In the genomic region with DNA sequence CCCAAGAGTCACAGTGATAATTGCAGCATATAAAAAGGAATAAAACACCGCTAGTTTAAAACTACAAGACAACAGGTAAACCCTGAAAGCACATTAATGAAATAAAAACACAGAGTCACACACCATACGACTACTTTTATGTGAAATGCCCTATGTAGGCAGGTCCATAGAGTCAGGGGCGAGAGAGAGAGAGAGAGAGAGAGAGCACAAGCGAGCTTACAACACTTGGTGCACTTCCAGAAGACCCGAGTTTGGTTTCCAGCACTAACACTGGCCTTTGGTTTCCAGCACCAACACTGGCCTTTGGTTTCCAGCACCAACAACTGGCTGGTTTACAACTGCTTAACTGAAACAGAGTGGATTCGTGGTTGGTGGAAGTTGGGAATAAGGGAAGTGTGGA, we compare ENCODE assay signal across 7 mouse cellular contexts. TPM values are rescaled to one million over a fixed set of nuclear protein-coding genes. Genes with fewer than 3 reads are reported as not detected.
DNase-seq lines count a peak whose midpoint lies in the region; ATAC-seq lines count a peak whose summit lies in the region.

No protein-coding gene starts in this region.

- H3K36me3 ChIP-seq in neural tube, embryonic 11.5 days (ENCODE audit: control insufficient read depth, insufficient read depth, low read length), result no peaks in the 10 kb centered on the region
- no peaks in the 10 kb centered on the region for H3K36me3 ChIP-seq in forebrain, embryonic 11.5 days (ENCODE audit: control insufficient read depth, insufficient read depth, low read length)
- H3K36me3 ChIP-seq in limb, embryonic 13.5 days, result peaks cover 7% of the 10 kb centered on the region
- no peaks in the 10 kb centered on the region for H3K36me3 ChIP-seq in stomach, embryonic 16.5 days (ENCODE audit: control insufficient read depth, insufficient read depth, low read length)

- H3K9me3 ChIP-seq in neural tube, embryonic 11.5 days (ENCODE audit: control insufficient read depth, low read length), result no peaks in the 10 kb centered on the region
- H3K9me3 ChIP-seq in forebrain, embryonic 11.5 days (ENCODE audit: control insufficient read depth, low read length), result no peaks in the 10 kb centered on the region
- H3K9me3 ChIP-seq in limb, embryonic 13.5 days, result no peaks in the 10 kb centered on the region
- no peaks in the 10 kb centered on the region for H3K9me3 ChIP-seq in stomach, embryonic 16.5 days (replicated peaks; ENCODE audit: control insufficient read depth, low read length)

- DNase-seq in neural tube, embryonic 11.5 days (ENCODE audit: low spot score), result no peak
- no peak for DNase-seq in neural tube, embryonic 10.5 days (ENCODE audit: extremely low spot score, low spot score)
- DNase-seq in forebrain, embryonic 11.5 days (ENCODE audit: low spot score), result no peak
- DNase-seq in urinary bladder, postnatal 10 days (ENCODE audit: low spot score), result no peak
- no peak for DNase-seq in frontal cortex, postnatal 10 days (ENCODE audit: low spot score in 2 of 2)

- no peak overlapping the region for H3K27ac ChIP-seq in neural tube, embryonic 11.5 days (ENCODE audit: low read depth, low read length)
- H3K27ac ChIP-seq in forebrain, embryonic 11.5 days (ENCODE audit: low read depth, low read length), result no peak overlapping the region
- H3K27ac ChIP-seq in limb, embryonic 13.5 days, result no peak overlapping the region
- no peak overlapping the region for H3K27ac ChIP-seq in stomach, embryonic 16.5 days (ENCODE audit: low read length)

- no peak for ATAC-seq in neural tube, embryonic 11.5 days (ENCODE audit: insufficient read depth, low FRiP score, low TSS enrichment)
- 0 out of 2 replicates have a peak, but pooled peaks have one; percentile 37 for ATAC-seq in forebrain, embryonic 11.5 days (replicated peaks; ENCODE audit: low FRiP score)
- no peak for ATAC-seq in limb, embryonic 13.5 days (ENCODE audit: low FRiP score, low read depth)
- ATAC-seq in stomach, embryonic 16.5 days (ENCODE audit: insufficient read depth, low FRiP score), result no peak

- H3K9ac ChIP-seq in neural tube, embryonic 11.5 days (ENCODE audit: low read length), result no peak overlapping the region
- H3K9ac ChIP-seq in forebrain, embryonic 11.5 days (ENCODE audit: low read length), result peak overlapping the region; percentile 85; the same call in 1 of the 2 replicates
- peak overlapping the region; percentile 98; the same call in 1 of the 2 replicates for H3K9ac ChIP-seq in limb, embryonic 13.5 days
- no peak overlapping the region for H3K9ac ChIP-seq in stomach, embryonic 16.5 days (ENCODE audit: low read length)

- no peaks in the 10 kb centered on the region for H3K27me3 ChIP-seq in neural tube, embryonic 11.5 days (ENCODE audit: control insufficient read depth, insufficient read depth, low read length)
- no peaks in the 10 kb centered on the region for H3K27me3 ChIP-seq in forebrain, embryonic 11.5 days (ENCODE audit: control insufficient read depth, insufficient read depth, low read length)
- no peaks in the 10 kb centered on the region for H3K27me3 ChIP-seq in limb, embryonic 13.5 days
- no peaks in the 10 kb centered on the region for H3K27me3 ChIP-seq in stomach, embryonic 16.5 days (ENCODE audit: control insufficient read depth, insufficient read depth, low read length)

- H3K4me2 ChIP-seq in neural tube, embryonic 11.5 days (ENCODE audit: low read depth), result peak overlapping the region; percentile 69
- H3K4me2 ChIP-seq in forebrain, embryonic 11.5 days (ENCODE audit: low read depth, low read length, severe bottlenecking), result peak overlapping the region; percentile 59
- H3K4me2 ChIP-seq in limb, embryonic 13.5 days (replicated peaks), result peak overlapping the region; percentile 84
- peak overlapping the region; percentile 71 for H3K4me2 ChIP-seq in stomach, embryonic 16.5 days (ENCODE audit: low read depth, low read length)

- H3K4me3 ChIP-seq in neural tube, embryonic 11.5 days (ENCODE audit: low read depth, low read length), result peak overlapping the region; percentile 93
- H3K4me3 ChIP-seq in forebrain, embryonic 11.5 days (ENCODE audit: low read depth, low read length), result peak overlapping the region; percentile 73
- H3K4me3 ChIP-seq in limb, embryonic 13.5 days, result peak overlapping the region; percentile 99
- peak overlapping the region; percentile 99 for H3K4me3 ChIP-seq in stomach, embryonic 16.5 days (replicated peaks; ENCODE audit: low read length)

- 44% methylated on average over 6 of the region's 6 CpGs for WGBS in neural tube, embryonic 11.5 days
- WGBS in forebrain, embryonic 11.5 days, result 44% methylated on average over 6 of the region's 6 CpGs
- WGBS in limb, embryonic 13.5 days, result 30% methylated on average over 6 of the region's 6 CpGs
- 26% methylated on average over 6 of the region's 6 CpGs for WGBS in stomach, embryonic 16.5 days

- H3K4me1 ChIP-seq in neural tube, embryonic 11.5 days (ENCODE audit: control insufficient read depth, insufficient read depth, low read length), result peaks cover 11% of the 10 kb centered on the region; the same call in 1 of the 2 replicates
- no peaks in the 10 kb centered on the region; the same call in 1 of the 2 replicates for H3K4me1 ChIP-seq in forebrain, embryonic 11.5 days (replicated peaks; ENCODE audit: control insufficient read depth, insufficient read depth, low read length)
- H3K4me1 ChIP-seq in limb, embryonic 13.5 days, result peaks cover 22% of the 10 kb centered on the region
- H3K4me1 ChIP-seq in stomach, embryonic 16.5 days (ENCODE audit: control insufficient read depth, insufficient read depth, low read length), result peaks cover 13% of the 10 kb centered on the region

RNA-seq across cellular contexts. Expression of gene Fbxo28, which starts 0.6 kb away (rescaled TPM):
- 33.0 and 33.3 TPM in 2 replicates for polyA plus RNA-seq in neural tube, embryonic 11.5 days (2014; fragmentation: Nextera tagmentation; extraction: Ambion mirVana)
- polyA plus RNA-seq in forebrain, embryonic 11.5 days (2014; fragmentation: Nextera tagmentation; extraction: Ambion mirVana), result 27.7 and 34.8 TPM in 2 replicates
- polyA plus RNA-seq in limb, embryonic 13.5 days (2015; fragmentation: Nextera tagmentation; extraction: Ambion mirVana), result 19.6 TPM in 2 replicates
- 12.3 and 13.4 TPM in 2 replicates for polyA plus RNA-seq in stomach, embryonic 16.5 days (2015; fragmentation: Nextera tagmentation; extraction: Ambion mirVana)

RNA-seq across cellular contexts. Expression of gene Degs1, which starts 59.4 kb away (rescaled TPM):
- polyA plus RNA-seq in neural tube, embryonic 11.5 days (2014; fragmentation: Nextera tagmentation; extraction: Ambion mirVana), result 68.8 and 68.9 TPM in 2 replicates
- polyA plus RNA-seq in forebrain, embryonic 11.5 days (2014; fragmentation: Nextera tagmentation; extraction: Ambion mirVana), result 61.2 and 65.8 TPM in 2 replicates
- 111 TPM in 2 replicates for polyA plus RNA-seq in limb, embryonic 13.5 days (2015; fragmentation: Nextera tagmentation; extraction: Ambion mirVana)
- polyA plus RNA-seq in stomach, embryonic 16.5 days (2015; fragmentation: Nextera tagmentation; extraction: Ambion mirVana), result 146 TPM in 2 replicates

Comparison
In these comparisons a context has a peak if more than half of its experiments do, and no peak if none do; other contexts are left out.
1. H3K9ac ChIP-seq: peak in forebrain, embryonic 11.5 days (single experiment) and limb, embryonic 13.5 days (single experiment); none in neural tube, embryonic 11.5 days (single experiment) and stomach, embryonic 16.5 days (single experiment).
2. Peak in every context shown above with its lines, with median percentiles within 50 percentile points of each other: H3K4me2 ChIP-seq and H3K4me3 ChIP-seq.